Mouse (Mus musculus): ENCODE results near the gene Gm10392.

DNA sequence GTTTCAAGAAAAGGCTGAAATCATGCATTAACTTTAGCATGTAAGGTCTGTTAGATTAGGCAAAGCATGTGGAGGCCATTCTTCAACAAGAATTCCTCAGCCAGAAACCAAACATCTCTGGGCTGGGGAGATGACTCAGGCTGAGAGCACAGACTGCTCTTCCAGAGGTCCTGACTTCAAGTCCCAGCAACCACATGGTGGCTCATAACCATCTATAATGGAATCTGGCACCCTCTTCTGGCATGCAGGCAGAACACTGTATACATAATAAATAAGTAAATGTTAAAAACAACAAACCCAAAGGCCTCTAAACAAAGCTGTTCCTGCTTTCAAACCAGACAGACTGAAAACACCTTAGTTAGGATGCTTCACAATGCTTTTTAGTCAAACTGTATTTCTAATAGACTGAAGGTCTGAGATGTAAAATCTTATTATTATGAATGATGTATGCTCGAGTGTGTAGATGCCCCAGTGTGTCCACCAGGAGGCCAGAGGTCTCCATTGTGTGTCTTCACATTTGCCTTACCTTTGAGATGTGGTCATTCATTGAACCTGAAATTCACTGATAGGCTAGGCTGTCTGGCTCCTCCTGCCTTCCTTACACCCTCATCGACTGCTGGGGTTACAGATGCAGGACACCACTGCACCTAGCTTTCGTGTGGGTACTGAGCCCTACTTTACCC, 6.9 kb upstream of the Gm10392 start:
- TF ChIP-seq CTCF (conservative IDR thresholded peaks at IDR 0.05; ENCODE audit: low read length) (peak; percentile 17; the same call in 1 of the 2 replicates), NANOG (IDR thresholded peaks at IDR 0.05; ENCODE audit: borderline replicate concordance, low read length) (no peak), POU5F1 (IDR thresholded peaks at IDR 0.05; ENCODE audit: borderline replicate concordance, low read length) (no peak)

Data from E14TG2a.4 (cell line).